Mouse (Mus musculus) forebrain, embryonic 12.5 days (tissue): ENCODE measurements around the gene Gtf3c6. TPM values are rescaled to one million over a fixed set of nuclear protein-coding genes. Genes with fewer than 3 reads are reported as not detected.

ENCODE experiments used
- polyA plus RNA-seq: library from polyadenylated mRNA; unstranded; fragments of >200 nt; fragmentation: Nextera tagmentation; extraction: Ambion mirVana; gene quantifications from 2 replicates; pipeline ENCODE4 v1.2.1, GENCODE M21; 2016

Gtf3c6 gene
- polyA plus RNA-seq, 1 experiment from 2014 or later: 131 TPM

Other genes starting within 250 kb of the Gtf3c6 start
- 0.15 TPM in 1 of 2 replicates, not detected in the other for gene Mfsd4b1, start 232.8 kb downstream of the Gtf3c6 start, polyA plus RNA-seq
- gene Slc16a10, start 115.8 kb downstream of the Gtf3c6 start, polyA plus RNA-seq: 5.4 and 8.7 TPM in 2 replicates
- 70.2 and 72.9 TPM in 2 replicates for gene Rpf2, start 11.1 kb downstream of the Gtf3c6 start, polyA plus RNA-seq
- gene Amd1, start 44.1 kb upstream of the Gtf3c6 start, polyA plus RNA-seq: 71.3 and 73.4 TPM in 2 replicates
- gene Cdk19, start 81.5 kb upstream of the Gtf3c6 start, polyA plus RNA-seq: 12.5 and 12.9 TPM in 2 replicates